Mouse (Mus musculus) hindbrain, embryonic 13.5 days (tissue): ENCODE results near the gene Tpst1. TPM values are rescaled to one million over a fixed set of nuclear protein-coding genes. Genes with fewer than 3 reads are reported as not detected.
A peak's percentile ranks its signal among the peaks of the same experiment; 100 is the strongest.

Source experiments
- ATAC-seq: fragments of 200-750 bp; cut with Nextera tagmentation; 2 replicates; pipeline ENCODE4 v1.8.0; 2017; ENCODE audit warnings: moderate TSS enrichment; ENCODE audit not compliant: low FRiP score
- H3K27ac ChIP-seq: fragments of 300-500 bp; sonication (generic); 2 replicates; pipeline ENCODE4 v1.5.1; 2015; ENCODE audit warnings: inconsistent platforms, mild to moderate bottlenecking, moderate library complexity
- H3K27me3 ChIP-seq: fragments of 300-500 bp; sonication (generic); 2 replicates; pipeline ENCODE4 v1.6.1; 2015; ENCODE audit warnings: mild to moderate bottlenecking, inconsistent platforms
- H3K36me3 ChIP-seq: fragments of 300-500 bp; sonication (generic); 2 replicates; pipeline ENCODE4 v1.6.1; 2015; ENCODE audit warnings: mild to moderate bottlenecking, inconsistent platforms
- H3K4me1 ChIP-seq: fragments of 300-500 bp; sonication (generic); replicated peaks from 2 replicates; pipeline ENCODE4 v1.6.1; 2015; ENCODE audit warnings: inconsistent platforms
- H3K4me2 ChIP-seq: fragments of 300-500 bp; sonication (generic); 2 replicates; pipeline ENCODE4 v1.6.1; 2015; ENCODE audit warnings: inconsistent platforms, mild to moderate bottlenecking, moderate library complexity
- H3K4me3 ChIP-seq: fragments of 300-500 bp; sonication (generic); 2 replicates; pipeline ENCODE4 v1.5.1; 2015; ENCODE audit warnings: mild to moderate bottlenecking, inconsistent platforms
- H3K9ac ChIP-seq: fragments of 300-500 bp; sonication (generic); 2 replicates; pipeline ENCODE4 v1.6.1; 2015; ENCODE audit warnings: mild to moderate bottlenecking, inconsistent platforms
- H3K9me3 ChIP-seq: fragments of 300-500 bp; sonication (generic); 2 replicates; pipeline ENCODE4 v1.6.1; 2016; ENCODE audit warnings: inconsistent platforms
- WGBS: fragments of 180-500 bp; shearing (Covaris S2); methylation state at CpG from one replicate; pipeline ENCODE4 v1.1.7; 2015; 5-methylcytosine and 5-hydroxymethylcytosine counted together
- polyA plus RNA-seq: library from polyadenylated mRNA; unstranded; fragments of >200 nt; fragmentation: Nextera tagmentation; extraction: Ambion mirVana; gene quantifications from 2 replicates; pipeline ENCODE4 v1.2.1, GENCODE M21; 2015

Gene Tpst1
- polyA plus RNA-seq, 1 experiment from 2014 or later = 52.5 TPM

- H3K9me3 ChIP-seq = no peaks in the 10 kb centered on the region
- H3K4me3 ChIP-seq = no peak overlapping the region
- H3K36me3 ChIP-seq = peaks cover 12% of the 10 kb centered on the region
- H3K9ac ChIP-seq = no peak overlapping the region; the same call in 1 of the 2 replicates
- H3K4me2 ChIP-seq = no peak overlapping the region
- no peak overlapping the region for H3K27ac ChIP-seq
- no peak for ATAC-seq
- no peaks in the 10 kb centered on the region for H3K4me1 ChIP-seq
- 96% methylated on average over 13 of the region's 13 CpGs for WGBS
- no peaks in the 10 kb centered on the region for H3K27me3 ChIP-seq
Measured at GRCm38 (mm10) chr5:130136597-130136996, 63.5 kb downstream of the Tpst1 start.

GRCm38 (mm10) chr5:130139393-130139792 lies 66.3 kb downstream of the Tpst1 start:
- no peak for ATAC-seq
- peaks cover 7% of the 10 kb centered on the region; the same call in 1 of the 2 replicates for H3K4me1 ChIP-seq
- peaks cover 12% of the 10 kb centered on the region for H3K36me3 ChIP-seq
- H3K4me2 ChIP-seq = no peak overlapping the region
- H3K27me3 ChIP-seq = no peaks in the 10 kb centered on the region
- no peak overlapping the region for H3K4me3 ChIP-seq
- no peak overlapping the region for H3K9ac ChIP-seq
- H3K9me3 ChIP-seq = no peaks in the 10 kb centered on the region
- no peak overlapping the region for H3K27ac ChIP-seq
- 27% methylated on average over 8 of the region's 8 CpGs for WGBS

DNA sequence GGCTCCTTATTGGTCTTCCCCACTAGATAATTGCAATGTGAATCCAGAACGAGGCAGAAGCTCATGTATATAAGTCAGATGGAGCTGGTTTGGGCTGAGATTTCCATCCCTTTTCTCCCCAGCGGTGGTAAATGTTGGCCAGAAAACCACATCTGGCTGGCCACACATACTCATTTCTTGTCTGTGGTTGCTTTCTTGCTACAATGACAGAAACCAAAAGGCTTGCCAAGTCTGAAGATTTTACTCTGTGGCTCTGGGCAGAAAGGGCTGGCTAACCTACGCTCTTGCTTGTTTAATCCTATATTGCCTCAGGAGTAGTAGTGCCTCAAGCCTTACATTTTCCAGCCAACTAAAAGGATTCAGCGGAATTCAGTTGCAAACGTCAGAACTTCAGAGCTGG lies 68.0 kb downstream of the Tpst1 start:
- H3K9ac ChIP-seq = no peak overlapping the region
- H3K4me1 ChIP-seq = peaks cover 19% of the 10 kb centered on the region
- 83% methylated on average over 5 of the region's 5 CpGs for WGBS
- H3K27ac ChIP-seq = no peak overlapping the region
- H3K9me3 ChIP-seq = no peaks in the 10 kb centered on the region
- no peak overlapping the region for H3K4me2 ChIP-seq
- H3K27me3 ChIP-seq = no peaks in the 10 kb centered on the region
- no peak overlapping the region for H3K4me3 ChIP-seq
- peaks cover 2% of the 10 kb centered on the region for H3K36me3 ChIP-seq
- no peak for ATAC-seq

DNA sequence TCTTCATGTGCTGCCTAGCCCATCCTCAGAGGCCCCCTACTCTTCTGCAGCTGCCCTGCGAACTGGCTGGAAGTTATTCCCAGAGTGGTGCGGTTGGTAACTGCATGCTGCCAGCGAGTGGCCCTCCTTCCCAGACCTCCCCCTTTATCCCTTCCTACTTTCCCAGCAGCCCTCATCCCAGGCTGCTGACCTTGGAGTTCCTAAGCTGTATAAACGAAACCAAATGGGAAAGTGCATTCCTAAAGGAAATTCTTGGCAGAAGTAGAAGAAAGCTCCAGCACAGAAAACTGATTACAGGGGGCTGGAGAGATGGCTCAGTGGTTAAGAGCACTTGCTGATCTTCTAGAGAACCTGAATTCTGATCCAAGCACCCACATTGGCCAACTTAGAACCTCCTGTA lies 68.9 kb downstream of the Tpst1 start:
- no peak overlapping the region for H3K4me3 ChIP-seq
- H3K4me1 ChIP-seq = peaks cover 24% of the 10 kb centered on the region
- WGBS = 74% methylated on average over 4 of the region's 4 CpGs
- no peak overlapping the region for H3K9ac ChIP-seq
- no peak overlapping the region for H3K4me2 ChIP-seq
- H3K27me3 ChIP-seq = no peaks in the 10 kb centered on the region
- H3K36me3 ChIP-seq = no peaks in the 10 kb centered on the region
- H3K9me3 ChIP-seq = no peaks in the 10 kb centered on the region
- H3K27ac ChIP-seq = no peak overlapping the region
- no peak for ATAC-seq

DNA sequence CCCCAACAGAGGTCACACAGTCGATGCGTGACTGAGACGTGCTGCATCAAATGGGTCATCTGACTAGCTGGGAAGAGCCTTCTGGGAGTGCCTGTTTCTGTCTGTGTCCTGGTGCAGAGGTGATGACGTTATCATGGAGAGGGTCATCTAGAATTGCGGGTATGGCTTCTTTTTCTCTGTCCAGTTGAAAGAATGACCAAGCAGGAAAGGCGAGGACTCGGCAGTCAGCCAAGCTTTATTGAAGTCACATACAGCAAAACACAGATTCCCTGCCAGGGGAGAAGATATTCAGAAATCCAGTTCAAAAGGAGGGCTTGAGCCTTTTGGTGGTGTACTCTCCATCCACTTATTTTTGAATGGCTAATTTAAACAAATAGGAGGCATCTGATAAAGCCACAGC lies 70.0 kb downstream of the Tpst1 start:
- Histone ChIP-seq H3K27ac (no peak overlapping the region), H3K4me2 (no peak overlapping the region), H3K9me3 (no peaks in the 10 kb centered on the region), H3K4me1 (peaks cover 31% of the 10 kb centered on the region), H3K9ac (no peak overlapping the region), H3K4me3 (no peak overlapping the region), H3K36me3 (peaks cover 4% of the 10 kb centered on the region), H3K27me3 (no peaks in the 10 kb centered on the region)
- WGBS = 96% methylated on average over 7 of the region's 7 CpGs
- ATAC-seq = no peak

DNA sequence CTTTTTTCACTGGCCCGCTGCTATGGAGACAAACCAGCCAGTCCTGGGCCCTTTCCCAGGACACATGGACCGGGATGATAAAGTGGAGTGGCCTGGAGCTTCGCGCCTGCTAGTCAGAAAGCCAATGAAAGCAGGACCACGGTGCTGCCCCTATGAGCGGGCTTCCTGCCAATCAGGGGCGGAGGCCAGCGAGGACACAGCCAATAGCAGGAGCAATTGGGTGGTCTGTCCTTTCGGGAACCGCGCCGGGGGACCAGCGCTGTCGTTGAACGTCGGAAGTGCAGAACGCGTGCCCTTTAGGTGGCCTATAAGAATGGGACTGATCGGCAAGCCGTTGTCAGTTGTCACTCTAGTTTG lies 70.8 kb downstream of the Tpst1 start:
- Histone ChIP-seq H3K9ac (peak overlapping the region; percentile 65), H3K9me3 (no peaks in the 10 kb centered on the region), H3K4me1 (peaks cover 31% of the 10 kb centered on the region), H3K27ac (peak overlapping the region; percentile 90), H3K36me3 (peaks cover 12% of the 10 kb centered on the region), H3K27me3 (no peaks in the 10 kb centered on the region), H3K4me3 (peak overlapping the region; percentile 67), H3K4me2 (peak overlapping the region; percentile 79)
- WGBS = 3% methylated on average over 20 of the region's 20 CpGs
- ATAC-seq = peak; percentile 55

- H3K36me3 ChIP-seq = peaks cover 17% of the 10 kb centered on the region
- H3K27ac ChIP-seq = peak within 1 kb of the TSS; percentile 90
- H3K4me2 ChIP-seq = peak within 1 kb of the TSS; percentile 79
- WGBS = under 1% methylated on average over 66 of the region's 66 CpGs
- peaks cover 31% of the 10 kb centered on the region for H3K4me1 ChIP-seq
- peak within 1 kb of the TSS; percentile 67 for H3K4me3 ChIP-seq
- ATAC-seq = peak; percentile 97
- no peaks in the 10 kb centered on the region for H3K9me3 ChIP-seq
- H3K9ac ChIP-seq = peak within 1 kb of the TSS; percentile 84
- no peaks in the 10 kb centered on the region for H3K27me3 ChIP-seq
Measured at GRCm38 (mm10) chr5:130144334-130145312, 71.5 kb downstream of the Tpst1 start, which contains the start of gene Kctd7. Gene Kctd7 (plus strand): TSS chr5:130144861.

- Histone ChIP-seq H3K9me3 (no peaks in the 10 kb centered on the region), H3K4me3 (peak overlapping the region; percentile 67), H3K4me1 (peaks cover 31% of the 10 kb centered on the region), H3K4me2 (peak overlapping the region; percentile 79), H3K27me3 (no peaks in the 10 kb centered on the region), H3K27ac (no peak overlapping the region), H3K36me3 (peaks cover 29% of the 10 kb centered on the region), H3K9ac (peak overlapping the region; percentile 84)
- ATAC-seq = no peak
- 86% methylated on average over 8 of the region's 8 CpGs for WGBS
Measured at GRCm38 (mm10) chr5:130145961-130146360, 72.8 kb downstream of the Tpst1 start.

GRCm38 (mm10) chr5:130149726-130150310 lies 76.7 kb downstream of the Tpst1 start:
- H3K27me3 ChIP-seq = no peaks in the 10 kb centered on the region
- peaks cover 24% of the 10 kb centered on the region for H3K4me1 ChIP-seq
- H3K4me3 ChIP-seq = no peak overlapping the region
- 80% methylated on average over 7 of the region's 7 CpGs for WGBS
- ATAC-seq = no peak
- H3K9me3 ChIP-seq = no peaks in the 10 kb centered on the region
- H3K4me2 ChIP-seq = no peak overlapping the region
- no peak overlapping the region for H3K27ac ChIP-seq
- peaks cover 61% of the 10 kb centered on the region for H3K36me3 ChIP-seq
- no peak overlapping the region for H3K9ac ChIP-seq

GRCm38 (mm10) chr5:130154286-130154685 lies 81.2 kb downstream of the Tpst1 start:
- H3K4me1 ChIP-seq = no peaks in the 10 kb centered on the region
- no peak overlapping the region for H3K4me2 ChIP-seq
- H3K27ac ChIP-seq = no peak overlapping the region
- ATAC-seq = no peak
- no peaks in the 10 kb centered on the region for H3K9me3 ChIP-seq
- WGBS = 85% methylated on average over 2 of the region's 2 CpGs
- no peak overlapping the region for H3K9ac ChIP-seq
- H3K36me3 ChIP-seq = peaks cover 56% of the 10 kb centered on the region
- no peaks in the 10 kb centered on the region for H3K27me3 ChIP-seq
- no peak overlapping the region for H3K4me3 ChIP-seq

DNA sequence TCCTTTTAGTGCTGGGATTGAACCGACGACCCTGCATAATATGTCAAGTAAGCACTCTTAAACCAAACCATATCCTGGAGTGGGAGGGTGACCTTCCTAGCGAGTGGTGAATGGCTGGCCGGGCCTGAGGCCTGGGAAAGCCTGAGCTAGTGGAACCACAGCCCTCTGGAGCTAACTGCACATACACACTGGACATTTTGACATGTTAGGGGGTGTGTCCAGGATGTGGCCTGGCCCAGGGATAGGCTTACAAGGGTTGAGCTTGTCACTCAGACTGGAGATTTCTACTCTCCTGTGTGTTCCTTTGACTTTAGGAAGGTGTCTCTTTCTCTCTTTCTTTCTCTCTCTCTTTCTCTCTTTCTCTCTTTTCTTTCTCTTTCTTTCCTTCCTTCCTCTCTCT lies 85.4 kb downstream of the Tpst1 start:
- Histone ChIP-seq H3K36me3 (peaks cover 18% of the 10 kb centered on the region), H3K27me3 (no peaks in the 10 kb centered on the region), H3K4me3 (no peak overlapping the region), H3K9ac (no peak overlapping the region), H3K4me1 (no peaks in the 10 kb centered on the region), H3K4me2 (no peak overlapping the region), H3K9me3 (no peaks in the 10 kb centered on the region), H3K27ac (no peak overlapping the region)
- 81% methylated on average over 4 of the region's 4 CpGs for WGBS
- ATAC-seq = no peak

- Histone ChIP-seq H3K4me1 (no peaks in the 10 kb centered on the region), H3K27ac (no peak overlapping the region), H3K4me2 (no peak overlapping the region), H3K27me3 (no peaks in the 10 kb centered on the region), H3K36me3 (peaks cover 9% of the 10 kb centered on the region), H3K9me3 (no peaks in the 10 kb centered on the region), H3K4me3 (no peak overlapping the region), H3K9ac (no peak overlapping the region)
- 64% methylated on average over 7 of the region's 7 CpGs for WGBS
- no peak for ATAC-seq
Measured at GRCm38 (mm10) chr5:130159761-130160201, 86.7 kb downstream of the Tpst1 start.
